Mouse (Mus musculus): ENCODE measurements around the gene Trim43c. TPM values are rescaled to one million over a fixed set of nuclear protein-coding genes. Genes with fewer than 3 reads are reported as not detected.
"Not testable (repeated sequence)": the region's sequence is repeated elsewhere in the genome, so short reads cannot be mapped to it uniquely, and the experiment has no call there.

Gene Trim43c
- polyA plus RNA-seq (2015; fragmentation: Nextera tagmentation; extraction: Ambion mirVana) = not detected in 2 replicates

DNA sequence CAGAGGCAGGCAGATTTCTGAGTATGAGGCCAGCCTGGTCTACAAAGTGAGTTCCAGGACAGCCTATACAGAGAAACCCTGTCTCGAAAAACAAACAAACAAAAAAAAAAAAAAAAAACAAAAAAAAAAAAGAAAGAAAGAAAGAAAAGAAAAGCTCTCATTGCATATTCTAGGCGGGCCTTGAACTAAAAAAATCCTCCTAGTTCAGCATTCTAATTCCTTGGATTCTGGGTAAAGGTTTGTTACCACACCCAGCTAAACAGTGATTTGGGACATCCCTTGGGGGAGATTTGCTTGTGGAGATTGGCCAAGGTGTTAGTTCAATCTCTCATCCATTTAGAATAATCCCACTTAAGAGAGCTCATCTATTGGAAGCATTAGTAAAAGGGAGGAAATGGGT is at the start of gene Trim43c:
Trim43c (plus strand) TSS at position 301 of the 400 bp plus-strand sequence.
- not testable (repeated sequence) for H3K27ac ChIP-seq; H3K4me3 ChIP-seq; H3K9ac ChIP-seq; H3K4me1 ChIP-seq (replicated peaks); H3K4me2 ChIP-seq; H3K27me3 ChIP-seq; H3K36me3 ChIP-seq; ATAC-seq (ENCODE audit: low FRiP score); H3K9me3 ChIP-seq
- WGBS = 85% methylated on average over 2 of the region's 2 CpGs

DNA sequence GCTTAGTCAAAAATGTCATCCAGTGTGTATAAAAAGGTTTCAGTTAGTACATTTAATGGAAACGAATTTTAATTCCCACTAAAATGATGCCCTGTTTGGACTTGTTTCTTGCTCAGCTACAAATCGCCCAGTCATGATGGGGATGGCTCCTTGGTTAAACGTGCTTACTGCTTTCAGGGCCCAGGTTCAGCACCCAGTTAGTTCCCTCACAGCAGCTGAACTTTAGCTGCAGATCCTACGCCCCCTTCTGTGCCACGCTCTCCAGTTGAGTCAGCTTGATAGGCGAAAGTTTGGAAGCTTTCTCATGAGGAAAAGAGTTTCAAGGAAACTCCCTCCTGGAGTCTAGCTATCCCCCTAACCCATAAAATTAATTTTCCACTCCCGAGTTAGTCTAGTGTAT is 14.1 kb downstream of the Trim43c start:
- not testable (repeated sequence) for H3K27me3 ChIP-seq; H3K4me3 ChIP-seq; H3K27ac ChIP-seq; ATAC-seq (ENCODE audit: low FRiP score); H3K9me3 ChIP-seq; H3K36me3 ChIP-seq; H3K4me1 ChIP-seq (replicated peaks); H3K9ac ChIP-seq; H3K4me2 ChIP-seq
- 82% methylated on average over 7 of the region's 7 CpGs for WGBS

DNA sequence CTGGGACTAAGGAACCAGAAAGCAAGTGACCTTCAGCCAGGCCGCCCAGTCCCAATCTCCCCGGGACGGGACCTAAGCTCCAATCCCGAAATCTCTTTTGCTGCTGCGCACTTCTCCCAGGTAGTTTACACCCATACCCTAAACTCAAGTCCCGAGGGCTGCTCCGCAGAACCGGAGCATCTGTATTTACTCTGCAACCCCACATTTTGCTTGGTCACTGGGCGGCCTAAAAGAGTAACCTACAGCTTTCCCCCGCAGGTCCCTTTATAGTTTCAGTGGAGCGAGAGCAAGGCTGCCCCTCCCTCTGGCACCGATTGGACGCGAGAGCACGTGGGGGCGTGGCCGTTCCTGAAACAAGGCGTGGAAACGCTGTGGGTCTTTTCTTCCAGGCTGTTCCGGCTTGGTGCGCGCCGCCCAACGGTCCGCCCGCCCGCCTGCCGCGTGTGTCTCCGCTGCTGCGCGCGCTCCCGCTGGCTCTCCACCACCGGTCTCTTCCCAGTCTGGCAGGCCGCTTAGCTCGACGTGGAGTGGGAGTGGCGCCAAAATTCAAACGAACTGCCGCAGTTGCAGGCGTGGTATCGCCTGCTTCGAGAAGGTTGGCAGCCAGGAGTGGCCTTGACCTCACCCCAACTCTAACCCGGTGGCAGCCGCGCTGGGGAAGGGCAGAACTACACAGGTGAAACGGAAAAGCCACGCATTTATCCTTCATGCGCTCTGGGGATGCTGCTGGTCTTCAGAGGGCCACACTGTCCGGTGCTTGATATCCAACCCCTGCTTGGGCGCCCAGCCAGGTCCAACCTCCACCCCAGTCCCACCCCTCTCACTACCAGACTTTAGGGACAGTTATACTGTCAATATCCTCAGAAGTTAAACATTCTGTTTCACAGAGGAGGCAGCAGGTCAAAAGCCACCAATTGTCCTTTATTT is 19.9 kb downstream of the Trim43c start:
- H3K36me3 ChIP-seq; H3K27me3 ChIP-seq; H3K4me1 ChIP-seq (replicated peaks); H3K9me3 ChIP-seq; H3K27ac ChIP-seq: not testable (repeated sequence)
- Histone ChIP-seq H3K4me2 (peak overlapping the region; percentile 70), H3K4me3 (peak overlapping the region; percentile 45), H3K9ac (peak overlapping the region; percentile 68)
- 1% methylated on average over 52 of the region's 52 CpGs for WGBS
- ATAC-seq (ENCODE audit: low FRiP score) = peak; percentile 99

Other genes with a start within 250 kb of the Trim43c start
- gene Mthfsl, start 118.9 kb upstream of the Trim43c start, polyA plus RNA-seq (2015; fragmentation: Nextera tagmentation; extraction: Ambion mirVana) = 41.8 and 44.5 TPM in 2 replicates
- gene Bcl2a1d, start 107.2 kb upstream of the Trim43c start, polyA plus RNA-seq (2015; fragmentation: Nextera tagmentation; extraction: Ambion mirVana) = not detected in 2 replicates
- not detected in 2 replicates for gene Bcl2a1a, start 117.7 kb downstream of the Trim43c start, polyA plus RNA-seq (2015; fragmentation: Nextera tagmentation; extraction: Ambion mirVana)